Mouse (Mus musculus) bone marrow macrophage, adult 2 months (primary cell): ENCODE measurements around the gene Cspg4.

Source experiments
- CTCF ChIP-seq: IDR thresholded peaks from 2 replicates; pipeline ENCODE4 v1.5.1; 2012; ENCODE audit warnings: low read depth, mild to moderate bottlenecking, low read length, moderate library complexity
- POLR2A ChIP-seq: IDR thresholded peaks from 2 replicates; pipeline ENCODE4 v1.6.1; 2012; ENCODE audit warnings: mild to moderate bottlenecking, low read depth, low read length, borderline replicate concordance

DNA sequence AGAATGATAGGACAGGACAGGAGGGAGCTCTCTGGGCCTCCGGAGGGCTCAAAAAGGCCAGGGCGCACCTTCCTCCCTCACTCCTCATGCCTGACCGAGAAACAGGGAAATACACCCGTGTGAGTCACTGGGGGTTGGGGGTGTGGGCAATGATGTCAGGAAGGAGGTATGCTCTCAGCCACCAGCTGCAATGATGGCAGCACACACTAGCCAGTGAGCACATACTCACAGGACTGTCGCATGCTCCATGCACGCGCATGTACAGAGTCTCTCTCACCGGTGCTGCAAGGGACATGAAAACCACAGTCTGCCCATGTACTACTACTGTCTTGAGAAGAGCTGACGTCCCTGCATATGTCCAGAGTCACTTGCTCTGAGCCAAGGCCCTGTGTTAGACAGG, 42.7 kb downstream of the Cspg4 start:
- TF ChIP-seq CTCF (no peak), POLR2A (no peak)
